Mouse (Mus musculus) limb, embryonic 14.5 days (tissue): ENCODE data around the gene Akr1d1. TPM values are rescaled to one million over a fixed set of nuclear protein-coding genes. Genes with fewer than 3 reads are reported as not detected.
A peak's percentile ranks its signal among the peaks of the same experiment; 100 is the strongest.

Source experiments
- ATAC-seq: fragments of 200-750 bp; cut with Nextera tagmentation; 2 replicates; pipeline ENCODE4 v1.8.0; 2017; ENCODE audit warnings: low read depth, moderate number of reproducible peaks, moderate TSS enrichment; ENCODE audit not compliant: low FRiP score
- DNase-seq: peaks from one replicate; pipeline ENCODE4 v3.0.0-alpha.2; 2015; ENCODE audit warnings: low spot score
- H3K27ac ChIP-seq: fragments of 300-500 bp; sonication (generic); replicated peaks from 2 replicates; pipeline ENCODE4 v1.5.1; 2014; ENCODE audit warnings: low read depth, mild to moderate bottlenecking, low read length, moderate library complexity, mixed read lengths
- H3K27me3 ChIP-seq: fragments of 300-500 bp; sonication (generic); 2 replicates; pipeline ENCODE4 v1.6.1; 2014; ENCODE audit warnings: low read length, mixed read lengths; ENCODE audit not compliant: control insufficient read depth, insufficient read depth
- H3K36me3 ChIP-seq: fragments of 300-500 bp; sonication (generic); 2 replicates; pipeline ENCODE4 v1.6.1; 2014; ENCODE audit warnings: mild to moderate bottlenecking, low read length, moderate library complexity, mixed read lengths; ENCODE audit not compliant: control insufficient read depth, insufficient read depth
- H3K4me1 ChIP-seq: fragments of 300-500 bp; sonication (generic); 2 replicates; pipeline ENCODE4 v1.6.1; 2014; ENCODE audit warnings: antibody characterized with exemption, low read length, mixed read lengths; ENCODE audit not compliant: control insufficient read depth, insufficient read depth
- H3K4me2 ChIP-seq: fragments of 300-500 bp; sonication (generic); replicated peaks from 2 replicates; pipeline ENCODE4 v1.6.1; 2014; ENCODE audit warnings: low read depth, mild to moderate bottlenecking, low read length, moderate library complexity; ENCODE audit not compliant: severe bottlenecking
- H3K4me3 ChIP-seq: fragments of 300-500 bp; sonication (generic); replicated peaks from 2 replicates; pipeline ENCODE4 v1.5.1; 2014; ENCODE audit warnings: low read length
- H3K9ac ChIP-seq: fragments of 300-500 bp; sonication (generic); 2 replicates; pipeline ENCODE4 v1.6.1; 2014; ENCODE audit warnings: mild to moderate bottlenecking, low read depth, low read length, moderate library complexity; ENCODE audit not compliant: severe bottlenecking
- H3K9me3 ChIP-seq: fragments of 300-500 bp; sonication (generic); 2 replicates; pipeline ENCODE4 v1.6.1; 2016; ENCODE audit warnings: low read length; ENCODE audit not compliant: control insufficient read depth
- POLR2A ChIP-seq: fragments of 200-500 bp; IDR thresholded peaks from 2 replicates; pipeline ENCODE4 v1.8.0; 2012; ENCODE audit warnings: inconsistent platforms, mild to moderate bottlenecking, moderate library complexity, borderline replicate concordance; ENCODE audit not compliant: insufficient read depth, insufficient read length; ENCODE audit errors: extremely low read depth
- WGBS: fragments of 180-500 bp; shearing (Covaris S2); extraction: QIAGEN DNeasy Blood & Tissue Kit; methylation state at CpG from one replicate; pipeline ENCODE4 v1.1.7; 2014; 5-methylcytosine and 5-hydroxymethylcytosine counted together
- polyA plus RNA-seq, 2 experiments: library from polyadenylated mRNA; depleted of rRNA in 1 of 2; stranded (reverse) in 1 of 2; unstranded in 1 of 2; fragments of >200 nt; fragmentation: Nextera tagmentation in 1 of 2; extraction: Ambion mirVana in 1 of 2; gene quantifications; 2 replicates each; pipeline versions ENCODE4 v1.2.1 to v1.2.3; 2012 to 2014

Akr1d1 gene
- polyA plus RNA-seq, 2 experiments = 0.13 to 0.19 TPM

- H3K36me3 ChIP-seq = no peaks in the 10 kb centered on the region
- peaks cover 7% of the 10 kb centered on the region; the same call in 1 of the 2 replicates for H3K4me1 ChIP-seq
- H3K27ac ChIP-seq = no peak overlapping the region
- H3K9ac ChIP-seq = no peak overlapping the region
- peak; percentile 80; the same call in 1 of the 2 replicates for ATAC-seq
- no peak overlapping the region for H3K4me2 ChIP-seq
- H3K27me3 ChIP-seq = no peaks in the 10 kb centered on the region
- H3K9me3 ChIP-seq = no peaks in the 10 kb centered on the region
- whole genome bisulfite sequencing = 14% methylated on average over 4 of the region's 4 CpGs
- no peak for TF ChIP-seq POLR2A
- no peak overlapping the region for H3K4me3 ChIP-seq
- peak; percentile 89 for DNase-seq
These were observed 59.5 kb downstream of the Akr1d1 start for GRCm38 (mm10) chr6:37589340-37589962.

- Histone ChIP-seq H3K4me3 (no peak overlapping the region), H3K36me3 (no peaks in the 10 kb centered on the region), H3K4me1 (peaks cover 7% of the 10 kb centered on the region; the same call in 1 of the 2 replicates), H3K9me3 (no peaks in the 10 kb centered on the region), H3K27ac (no peak overlapping the region), H3K9ac (no peak overlapping the region), H3K27me3 (no peaks in the 10 kb centered on the region), H3K4me2 (no peak overlapping the region)
- DNase-seq (no peak), ATAC-seq (no peak)
- no peak for TF ChIP-seq POLR2A
- 84% methylated on average over 6 of the region's 6 CpGs for WGBS
These were observed 60.8 kb downstream of the Akr1d1 start for GRCm38 (mm10) chr6:37590800-37591199.

GRCm38 (mm10) chr6:37592101-37593032, 62.4 kb downstream of the Akr1d1 start:
- H3K4me2 ChIP-seq = no peak overlapping the region
- no peaks in the 10 kb centered on the region for H3K36me3 ChIP-seq
- peak; percentile 30 for DNase-seq
- H3K4me3 ChIP-seq = no peak overlapping the region
- no peaks in the 10 kb centered on the region for H3K9me3 ChIP-seq
- no peak for TF ChIP-seq POLR2A
- H3K27me3 ChIP-seq = no peaks in the 10 kb centered on the region
- ATAC-seq = peak; percentile 50; the same call in 1 of the 2 replicates
- H3K9ac ChIP-seq = no peak overlapping the region
- peaks cover 7% of the 10 kb centered on the region; the same call in 1 of the 2 replicates for H3K4me1 ChIP-seq
- no peak overlapping the region; the same call in 1 of the 2 replicates for H3K27ac ChIP-seq
- WGBS = 63% methylated on average over 19 of the region's 19 CpGs

GRCm38 (mm10) chr6:37593033-37593374, 63.0 kb downstream of the Akr1d1 start:
- Histone ChIP-seq H3K4me3 (no peak overlapping the region), H3K9me3 (no peaks in the 10 kb centered on the region), H3K36me3 (no peaks in the 10 kb centered on the region), H3K27ac (no peak overlapping the region; the same call in 1 of the 2 replicates), H3K9ac (no peak overlapping the region), H3K4me1 (peaks cover 7% of the 10 kb centered on the region; the same call in 1 of the 2 replicates), H3K27me3 (no peaks in the 10 kb centered on the region), H3K4me2 (no peak overlapping the region)
- DNase-seq (no peak), ATAC-seq (no peak)
- WGBS = 71% methylated on average over 6 of the region's 6 CpGs
- no peak for TF ChIP-seq POLR2A

- no peak overlapping the region for H3K27ac ChIP-seq
- H3K4me3 ChIP-seq = no peak overlapping the region
- ATAC-seq (no peak), DNase-seq (no peak)
- no peak overlapping the region for H3K4me2 ChIP-seq
- H3K4me1 ChIP-seq = peaks cover 7% of the 10 kb centered on the region; the same call in 1 of the 2 replicates
- no peak for TF ChIP-seq POLR2A
- H3K9ac ChIP-seq = no peak overlapping the region
- H3K9me3 ChIP-seq = no peaks in the 10 kb centered on the region
- no peaks in the 10 kb centered on the region for H3K36me3 ChIP-seq
- 22% methylated on average over 5 of the region's 5 CpGs for WGBS
- H3K27me3 ChIP-seq = no peaks in the 10 kb centered on the region
These were observed 63.6 kb downstream of the Akr1d1 start for GRCm38 (mm10) chr6:37593551-37594089.
